Mouse (Mus musculus) liver, embryonic 14.5 days (tissue): Measurements from ENCODE around the gene Dlg2. TPM values are rescaled to one million over a fixed set of nuclear protein-coding genes. Genes with fewer than 3 reads are reported as not detected.

ENCODE experiments used
- ATAC-seq: fragments of 200-750 bp; cut with Nextera tagmentation; 2 replicates; pipeline ENCODE4 v1.8.0; 2017; ENCODE audit warnings: moderate number of reproducible peaks, mild to moderate bottlenecking, moderate library complexity; ENCODE audit not compliant: insufficient read depth
- DNase-seq, 3 experiments: peaks; one replicate each; pipeline ENCODE4 v3.0.0-alpha.2; 2012 to 2013; ENCODE audit warnings: low read depth in 3 of 3, low spot score in 3 of 3
- H3K27ac ChIP-seq: fragments of 300-500 bp; sonication (generic); 2 replicates; pipeline ENCODE4 v1.5.1; 2014; ENCODE audit warnings: moderate library complexity, mild to moderate bottlenecking, control low read depth, inconsistent platforms
- H3K27me3 ChIP-seq: fragments of 300-500 bp; sonication (generic); 2 replicates; pipeline ENCODE4 v1.6.1; 2014; ENCODE audit warnings: mild to moderate bottlenecking, low read length, moderate library complexity; ENCODE audit not compliant: control insufficient read depth, insufficient read depth
- H3K36me3 ChIP-seq: fragments of 300-500 bp; sonication (generic); replicated peaks from 2 replicates; pipeline ENCODE4 v1.6.1; 2014; ENCODE audit warnings: low read depth; ENCODE audit not compliant: control insufficient read depth, insufficient read depth
- H3K4me1 ChIP-seq, 2 experiments: fragments of 200-500 bp in 1 of 2; fragments of 300-500 bp in 1 of 2; sonication (generic) in 1 of 2; replicated peaks; 2 replicates each; pipeline ENCODE4 v1.6.1; 2012 to 2014; ENCODE audit warnings: antibody characterized with exemption in 1 of 2, inconsistent platforms in 1 of 2, low read length in 1 of 2; ENCODE audit not compliant: control insufficient read depth in 2 of 2, insufficient read depth in 2 of 2
- H3K4me2 ChIP-seq: fragments of 300-500 bp; sonication (generic); 2 replicates; pipeline ENCODE4 v1.6.1; 2014; ENCODE audit warnings: low read depth, mild to moderate bottlenecking, control low read depth, moderate library complexity
- H3K4me3 ChIP-seq, 2 experiments: fragments of 200-500 bp in 1 of 2; fragments of 300-500 bp in 1 of 2; sonication (generic) in 1 of 2; 2 replicates each; pipeline ENCODE4 v1.5.1; 2012 to 2014; ENCODE audit warnings: low read depth in 2 of 2, low read length in 2 of 2, mild to moderate bottlenecking in 2 of 2, control low read depth in 1 of 2, inconsistent platforms in 1 of 2, moderate library complexity in 1 of 2; ENCODE audit not compliant: insufficient read depth in 1 of 2
- H3K9ac ChIP-seq: fragments of 300-500 bp; sonication (generic); replicated peaks from 2 replicates; pipeline ENCODE4 v1.6.1; 2014; ENCODE audit warnings: mild to moderate bottlenecking, control low read depth, moderate library complexity
- H3K9me3 ChIP-seq: fragments of 300-500 bp; sonication (generic); 2 replicates; pipeline ENCODE4 v1.6.1; 2016; ENCODE audit warnings: low read length, mixed read lengths; ENCODE audit not compliant: control insufficient read depth
- CTCF ChIP-seq: IDR thresholded peaks from 2 replicates; pipeline ENCODE4 v1.5.1; 2016; ENCODE audit warnings: antibody characterized with exemption, low read depth, control low read depth
- EP300 ChIP-seq: IDR thresholded peaks from 2 replicates; pipeline ENCODE4 v1.6.1; 2016; ENCODE audit warnings: antibody characterized with exemption, low read depth
- WGBS: fragments of 180-500 bp; shearing (Covaris S2); extraction: QIAGEN DNeasy Blood & Tissue Kit; methylation state at CpG from one replicate; pipeline ENCODE4 v1.1.7; 2014; ENCODE audit not compliant: insufficient replicate concordance; 5-methylcytosine and 5-hydroxymethylcytosine counted together
- polyA plus RNA-seq, 2 experiments: library from polyadenylated mRNA; depleted of rRNA in 1 of 2; stranded (reverse) in 1 of 2; unstranded in 1 of 2; fragments of >200 nt; fragmentation: Nextera tagmentation in 1 of 2; extraction: Ambion mirVana in 1 of 2; gene quantifications; 2 replicates each; pipeline versions ENCODE4 v1.2.1 to v1.2.3; 2012 to 2014

Gene Dlg2
- polyA plus RNA-seq, 2 experiments: 0.33 to 0.44 TPM

- DNase-seq (no peak), ATAC-seq (no peak)
- Histone ChIP-seq H3K36me3 (no peaks in the 10 kb centered on the region), H3K27ac (no peak overlapping the region), H3K4me2 (no peak overlapping the region), H3K4me3 (no peak overlapping the region), H3K4me1 (no peaks in the 10 kb centered on the region), H3K9ac (no peak overlapping the region), H3K27me3 (no peaks in the 10 kb centered on the region), H3K9me3 (no peaks in the 10 kb centered on the region)
- TF ChIP-seq EP300 (no peak), CTCF (no peak)
- WGBS: 31% methylated on average over 2 of the region's 2 CpGs
These were observed 1334.3 kb downstream of the Dlg2 start for GRCm38 (mm10) chr7:91810774-91811173.

- no peaks in the 10 kb centered on the region for H3K9me3 ChIP-seq
- H3K4me1 ChIP-seq: no peaks in the 10 kb centered on the region
- no peak for ATAC-seq
- no peak overlapping the region for H3K9ac ChIP-seq
- H3K36me3 ChIP-seq: no peaks in the 10 kb centered on the region
- no peaks in the 10 kb centered on the region for H3K27me3 ChIP-seq
- no peak overlapping the region for H3K27ac ChIP-seq
- no peak for DNase-seq
- no peak for TF ChIP-seq CTCF
- H3K4me3 ChIP-seq: no peak overlapping the region
- H3K4me2 ChIP-seq: no peak overlapping the region
- 33% methylated on average over 1 of the region's 1 CpGs for whole genome bisulfite sequencing
These were observed 1341.5 kb downstream of the Dlg2 start for GRCm38 (mm10) chr7:91818004-91818403.

GRCm38 (mm10) chr7:91832207-91832606, 1355.7 kb downstream of the Dlg2 start:
- no peak for DNase-seq
- Histone ChIP-seq H3K4me1 (no peaks in the 10 kb centered on the region), H3K9ac (no peak overlapping the region), H3K27me3 (no peaks in the 10 kb centered on the region), H3K36me3 (no peaks in the 10 kb centered on the region), H3K9me3 (no peaks in the 10 kb centered on the region), H3K4me3 (no peak overlapping the region), H3K4me2 (no peak overlapping the region), H3K27ac (no peak overlapping the region)
- no peak for ATAC-seq
- WGBS: 48% methylated on average over 5 of the region's 5 CpGs
- no peak for TF ChIP-seq EP300
- TF ChIP-seq CTCF: no peak

GRCm38 (mm10) chr7:91845723-91846122, 1369.3 kb downstream of the Dlg2 start:
- WGBS: 10% methylated on average over 1 of the region's 1 CpGs
- no peaks in the 10 kb centered on the region for H3K36me3 ChIP-seq
- H3K9ac ChIP-seq: no peak overlapping the region
- H3K4me3 ChIP-seq: no peak overlapping the region
- no peak for DNase-seq
- no peaks in the 10 kb centered on the region for H3K9me3 ChIP-seq
- TF ChIP-seq CTCF (no peak), EP300 (no peak)
- H3K27me3 ChIP-seq: no peaks in the 10 kb centered on the region
- no peak for ATAC-seq
- no peak overlapping the region for H3K4me2 ChIP-seq
- H3K4me1 ChIP-seq: no peaks in the 10 kb centered on the region
- no peak overlapping the region for H3K27ac ChIP-seq

- H3K4me1 ChIP-seq: no peaks in the 10 kb centered on the region
- H3K27ac ChIP-seq: no peak overlapping the region
- H3K4me2 ChIP-seq: no peak overlapping the region
- no peak for DNase-seq
- H3K9me3 ChIP-seq: no peaks in the 10 kb centered on the region
- H3K36me3 ChIP-seq: no peaks in the 10 kb centered on the region
- no peak for ATAC-seq
- no peak overlapping the region for H3K9ac ChIP-seq
- H3K27me3 ChIP-seq: no peaks in the 10 kb centered on the region
- H3K4me3 ChIP-seq: no peak overlapping the region
- TF ChIP-seq EP300: no peak
- TF ChIP-seq CTCF: no peak
These were observed 1372.9 kb downstream of the Dlg2 start for GRCm38 (mm10) chr7:91849364-91849763.

- 58% methylated on average over 4 of the region's 4 CpGs for WGBS
- no peak overlapping the region for H3K4me2 ChIP-seq
- no peak for DNase-seq
These were observed 1377.2 kb downstream of the Dlg2 start for GRCm38 (mm10) chr7:91853653-91854052.

More at GRCm38 (mm10) chr7:91853653-91854052, 1377.2 kb downstream of the Dlg2 start:
- Histone ChIP-seq H3K36me3 (no peaks in the 10 kb centered on the region), H3K4me1 (no peaks in the 10 kb centered on the region), H3K9me3 (no peaks in the 10 kb centered on the region), H3K9ac (no peak overlapping the region), H3K27ac (no peak overlapping the region), H3K27me3 (no peaks in the 10 kb centered on the region), H3K4me3 (no peak overlapping the region)
- no peak for TF ChIP-seq CTCF
- TF ChIP-seq EP300: no peak
- no peak for ATAC-seq
